Mouse (Mus musculus): ENCODE measurements around the gene Trip4. TPM values are rescaled to one million over a fixed set of nuclear protein-coding genes. Genes with fewer than 3 reads are reported as not detected.
"Not testable (repeated sequence)": the region's sequence is repeated elsewhere in the genome, so short reads cannot be mapped to it uniquely, and the experiment has no call there.

Gene Trip4
- polyA plus RNA-seq, 1 experiment from 2014 or later: 25.5 TPM

DNA sequence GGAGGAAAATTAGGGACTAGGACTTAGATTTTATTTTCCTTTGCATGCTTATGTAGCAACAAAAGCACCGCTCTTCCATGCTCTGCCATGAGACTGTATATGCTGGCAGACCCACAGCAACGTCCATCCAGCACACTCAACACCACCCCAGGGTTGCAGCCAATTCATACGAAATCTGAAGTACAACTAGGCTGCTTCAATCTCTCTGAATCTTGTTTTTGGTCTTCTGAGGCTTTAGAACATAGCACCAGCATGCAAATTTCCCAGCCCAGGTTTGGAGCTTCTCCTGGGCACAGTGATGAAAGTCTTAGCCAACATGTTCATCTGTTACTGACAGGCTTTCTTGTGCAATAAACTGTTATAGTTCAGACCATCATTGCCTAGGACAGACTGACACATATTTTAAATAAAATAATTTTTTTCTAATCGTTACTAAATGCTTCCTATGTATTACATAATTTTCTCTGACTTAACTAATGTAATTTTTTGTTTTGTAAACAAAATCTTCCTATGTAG, 120.7 kb downstream of the Trip4 start:
- Histone ChIP-seq H3K27ac (replicated peaks in 1 of 2; ENCODE audit: control insufficient read depth in 1 of 2, insufficient read depth in 1 of 2, low read depth in 2 of 2, low read length in 2 of 2) (peak overlapping the region; percentile 53 to 81), H3K4me2 (ENCODE audit: low read length) (peak overlapping the region; percentile 50), H3K36me3 (ENCODE audit: control insufficient read depth, insufficient read depth, low read length) (no peaks in the 10 kb centered on the region), H3K4me3 (ENCODE audit: control insufficient read depth in 1 of 2, insufficient read depth in 1 of 2, low read depth in 1 of 2, low read length in 2 of 2) (no peak overlapping the region), H3K27me3 (ENCODE audit: control insufficient read depth, insufficient read depth, low read length) (no peaks in the 10 kb centered on the region), H3K9me3 (ENCODE audit: control insufficient read depth, low read length) (no peaks in the 10 kb centered on the region), H3K9ac (ENCODE audit: low read length) (no peak overlapping the region), H3K4me1 (ENCODE audit: control insufficient read depth in 2 of 2, insufficient read depth in 2 of 2, low read length in 2 of 2) (peaks cover 18 to 68% of the 10 kb centered on the region in 2 experiments)
- 26% methylated on average over 4 of the region's 4 CpGs for WGBS
- ATAC-seq (ENCODE audit: insufficient number of reproducible peaks, insufficient read depth, low FRiP score, low read depth): no peak

DNA sequence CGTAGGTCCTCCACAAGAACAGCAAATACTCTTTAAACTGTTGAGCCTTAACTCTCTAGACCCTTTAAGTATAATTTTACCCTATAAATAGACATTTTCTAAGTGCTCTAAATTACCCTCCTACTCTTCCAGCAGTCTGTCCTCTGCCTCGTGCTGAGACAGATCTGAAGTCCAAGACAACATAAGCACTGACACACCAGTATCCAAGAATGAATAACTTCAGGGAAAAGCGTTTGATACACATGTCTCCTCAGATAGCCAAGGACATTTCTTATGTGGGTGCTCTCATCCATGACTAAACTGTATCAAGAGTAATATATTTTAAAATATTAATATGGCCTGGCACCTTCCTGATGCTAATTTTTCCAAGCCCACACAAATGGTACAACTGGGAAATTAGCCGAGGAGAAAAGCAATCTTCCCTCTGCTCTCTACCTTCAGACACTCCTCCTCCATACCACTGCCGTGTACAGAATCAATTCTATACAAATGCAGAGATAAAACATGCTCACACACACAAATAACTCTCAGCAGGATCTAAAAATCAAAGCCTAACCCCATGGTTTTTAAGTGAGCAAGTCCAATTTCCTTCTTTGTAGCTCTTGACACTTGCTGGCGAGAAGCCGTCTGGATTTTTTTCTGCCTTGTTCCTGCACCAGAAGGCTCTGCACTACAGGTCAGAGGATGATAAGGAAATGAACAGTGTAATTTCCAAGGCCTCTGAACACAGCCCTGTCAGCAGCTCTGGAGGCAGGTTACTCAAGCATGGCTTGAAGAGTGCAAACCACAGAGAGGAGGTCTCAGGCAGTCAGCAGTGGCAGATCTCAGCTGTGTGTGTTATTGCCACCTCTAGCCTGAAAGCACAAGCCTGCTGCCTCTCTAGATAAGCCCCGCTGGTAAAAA, 121.5 kb downstream of the Trip4 start:
- ATAC-seq (ENCODE audit: insufficient number of reproducible peaks, insufficient read depth, low FRiP score, low read depth): peak; percentile 56
- Histone ChIP-seq H3K4me3 (ENCODE audit: control insufficient read depth in 1 of 2, insufficient read depth in 1 of 2, low read depth in 1 of 2, low read length in 2 of 2) (peak overlapping the region in 1 of 2 experiments; percentile 9; a peak in 1 of 4 replicates), H3K36me3 (ENCODE audit: control insufficient read depth, insufficient read depth, low read length) (no peaks in the 10 kb centered on the region), H3K27ac (replicated peaks in 1 of 2; ENCODE audit: control insufficient read depth in 1 of 2, insufficient read depth in 1 of 2, low read depth in 2 of 2, low read length in 2 of 2) (peak overlapping the region; percentile 53 to 81), H3K27me3 (ENCODE audit: control insufficient read depth, insufficient read depth, low read length) (no peaks in the 10 kb centered on the region), H3K4me1 (ENCODE audit: control insufficient read depth in 2 of 2, insufficient read depth in 2 of 2, low read length in 2 of 2) (peaks cover 18 to 67% of the 10 kb centered on the region in 2 experiments), H3K9me3 (ENCODE audit: control insufficient read depth, low read length) (no peaks in the 10 kb centered on the region), H3K9ac (ENCODE audit: low read length) (peak overlapping the region; percentile 38; the same call in 1 of the 2 replicates), H3K4me2 (ENCODE audit: low read length) (peak overlapping the region; percentile 50)
- 14% methylated on average over 8 of the region's 8 CpGs for WGBS

DNA sequence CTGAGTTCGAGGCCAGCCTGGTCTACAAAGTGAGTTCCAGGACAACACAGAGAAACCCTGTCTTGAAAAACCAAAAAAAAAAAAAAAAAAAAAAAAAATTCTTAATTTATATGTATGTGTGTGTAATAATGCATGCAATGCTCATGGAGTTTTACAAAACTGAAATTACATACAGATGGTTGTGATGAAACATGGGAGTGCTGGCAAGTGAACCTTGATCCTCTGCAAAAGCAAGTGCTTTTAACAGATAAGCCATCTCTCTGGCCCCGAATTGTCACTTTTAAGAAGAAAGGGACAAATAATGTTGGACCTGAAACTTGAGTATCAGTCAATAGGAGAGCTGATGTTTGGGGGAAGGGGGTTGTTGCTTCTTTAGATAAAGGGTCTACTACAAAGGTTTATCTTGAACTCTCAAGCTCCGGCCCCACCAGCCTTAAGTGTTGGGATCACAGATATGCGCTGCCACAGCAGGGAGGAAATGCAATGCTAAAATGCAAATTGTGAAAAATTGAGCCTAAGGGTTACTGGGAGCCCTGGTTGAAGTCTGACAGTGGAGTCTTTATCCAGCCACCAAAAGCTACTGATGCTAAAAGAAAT, 122.7 kb downstream of the Trip4 start:
- Histone ChIP-seq H3K27ac (replicated peaks in 1 of 2; ENCODE audit: control insufficient read depth in 1 of 2, insufficient read depth in 1 of 2, low read depth in 2 of 2, low read length in 2 of 2) (no peak overlapping the region), H3K27me3 (ENCODE audit: control insufficient read depth, insufficient read depth, low read length) (no peaks in the 10 kb centered on the region), H3K4me3 (ENCODE audit: control insufficient read depth in 1 of 2, insufficient read depth in 1 of 2, low read depth in 1 of 2, low read length in 2 of 2) (no peak overlapping the region), H3K4me2 (ENCODE audit: low read length) (peak overlapping the region; percentile 50; the same call in 1 of the 2 replicates), H3K9me3 (ENCODE audit: control insufficient read depth, low read length) (no peaks in the 10 kb centered on the region), H3K36me3 (ENCODE audit: control insufficient read depth, insufficient read depth, low read length) (no peaks in the 10 kb centered on the region), H3K4me1 (ENCODE audit: control insufficient read depth in 2 of 2, insufficient read depth in 2 of 2, low read length in 2 of 2) (peaks cover 11 to 55% of the 10 kb centered on the region in 2 experiments), H3K9ac (ENCODE audit: low read length) (peak overlapping the region; percentile 7; the same call in 1 of the 2 replicates)
- ATAC-seq (ENCODE audit: insufficient number of reproducible peaks, insufficient read depth, low FRiP score, low read depth): no peak
- WGBS: 38% methylated on average over 4 of the region's 4 CpGs

DNA sequence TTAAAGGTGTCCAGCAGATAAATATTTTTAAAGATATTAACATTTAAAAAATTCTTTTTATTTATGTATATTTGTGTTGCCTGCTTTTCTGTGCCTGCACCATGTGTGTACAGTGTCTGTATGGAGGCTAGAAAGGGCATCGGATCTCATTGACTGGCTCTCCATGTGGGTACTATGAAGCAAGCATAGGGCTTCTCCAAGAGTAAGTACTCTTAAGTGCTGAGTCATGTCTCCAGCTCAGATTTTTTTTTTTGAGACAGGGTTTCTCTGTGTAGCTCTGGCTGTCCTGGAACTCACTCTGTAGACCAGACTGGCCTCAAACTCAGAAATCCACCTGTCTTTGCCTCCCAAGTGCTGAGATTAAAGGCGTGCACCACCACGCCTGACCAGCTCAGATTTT, 129.0 kb downstream of the Trip4 start:
- not testable (repeated sequence) for H3K27me3 ChIP-seq (ENCODE audit: control insufficient read depth, insufficient read depth, low read length); H3K36me3 ChIP-seq (ENCODE audit: control insufficient read depth, insufficient read depth, low read length); H3K27ac ChIP-seq (replicated peaks in 1 of 2; ENCODE audit: control insufficient read depth in 1 of 2, insufficient read depth in 1 of 2, low read depth in 2 of 2, low read length in 2 of 2); H3K9ac ChIP-seq (ENCODE audit: low read length); H3K4me3 ChIP-seq (ENCODE audit: control insufficient read depth in 1 of 2, insufficient read depth in 1 of 2, low read depth in 1 of 2, low read length in 2 of 2); ATAC-seq (ENCODE audit: insufficient number of reproducible peaks, insufficient read depth, low FRiP score, low read depth); H3K9me3 ChIP-seq (ENCODE audit: control insufficient read depth, low read length); H3K4me2 ChIP-seq (ENCODE audit: low read length)
- 90% methylated on average over 3 of the region's 3 CpGs for WGBS
- H3K4me1 ChIP-seq (ENCODE audit: control insufficient read depth in 2 of 2, insufficient read depth in 2 of 2, low read length in 2 of 2): peaks cover 9 to 24% of the 10 kb centered on the region in 2 experiments

Other genes starting within 250 kb of the Trip4 start
- gene Oaz2, start 240.8 kb downstream of the Trip4 start, polyA plus RNA-seq (2014; fragmentation: Nextera tagmentation; extraction: Ambion mirVana): 210 and 223 TPM in 2 replicates
- 6.1 and 6.6 TPM in 2 replicates for gene Zfp609, start 81.2 kb downstream of the Trip4 start, polyA plus RNA-seq (2014; fragmentation: Nextera tagmentation; extraction: Ambion mirVana)
- 86.3 and 86.8 TPM in 2 replicates for gene Pclaf, start 18.6 kb downstream of the Trip4 start, polyA plus RNA-seq (2014; fragmentation: Nextera tagmentation; extraction: Ambion mirVana)
- gene Csnk1g1, start 130 bp upstream of the Trip4 start, polyA plus RNA-seq (2014; fragmentation: Nextera tagmentation; extraction: Ambion mirVana): 14.8 and 14.9 TPM in 2 replicates
- 362 and 403 TPM in 2 replicates for gene Ppib, start 151.4 kb upstream of the Trip4 start, polyA plus RNA-seq (2014; fragmentation: Nextera tagmentation; extraction: Ambion mirVana)
- 1.2 and 1.6 TPM in 2 replicates for gene Snx22, start 160.9 kb upstream of the Trip4 start, polyA plus RNA-seq (2014; fragmentation: Nextera tagmentation; extraction: Ambion mirVana)
- gene Snx1, start 217.8 kb upstream of the Trip4 start, polyA plus RNA-seq (2014; fragmentation: Nextera tagmentation; extraction: Ambion mirVana): 63.8 and 65.1 TPM in 2 replicates
- 163 and 172 TPM in 2 replicates for gene Ciao2a, start 217.8 kb upstream of the Trip4 start, polyA plus RNA-seq (2014; fragmentation: Nextera tagmentation; extraction: Ambion mirVana)
- gene Dapk2, start 249.4 kb upstream of the Trip4 start, polyA plus RNA-seq (2014; fragmentation: Nextera tagmentation; extraction: Ambion mirVana): 4.8 and 5.7 TPM in 2 replicates